Mouse (Mus musculus) G1E-ER4 (cell line): ENCODE data around the gene Wnt7b. TPM values are rescaled to one million over a fixed set of nuclear protein-coding genes. Genes with fewer than 3 reads are reported as not detected.

Source experiments
- GATA1 ChIP-seq: IDR thresholded peaks from one replicate; pipeline ENCODE4 v1.8.0; 2012; ENCODE audit warnings: low read length, inconsistent platforms
- polyA plus RNA-seq: library from polyadenylated mRNA; stranded (reverse); fragments of >175 nt; gene quantifications from 2 replicates; pipeline ENCODE4 v1.2.3, GENCODE M21; 2012

The Wnt7b gene
- polyA plus RNA-seq, 1 experiment, result not detected

DNA sequence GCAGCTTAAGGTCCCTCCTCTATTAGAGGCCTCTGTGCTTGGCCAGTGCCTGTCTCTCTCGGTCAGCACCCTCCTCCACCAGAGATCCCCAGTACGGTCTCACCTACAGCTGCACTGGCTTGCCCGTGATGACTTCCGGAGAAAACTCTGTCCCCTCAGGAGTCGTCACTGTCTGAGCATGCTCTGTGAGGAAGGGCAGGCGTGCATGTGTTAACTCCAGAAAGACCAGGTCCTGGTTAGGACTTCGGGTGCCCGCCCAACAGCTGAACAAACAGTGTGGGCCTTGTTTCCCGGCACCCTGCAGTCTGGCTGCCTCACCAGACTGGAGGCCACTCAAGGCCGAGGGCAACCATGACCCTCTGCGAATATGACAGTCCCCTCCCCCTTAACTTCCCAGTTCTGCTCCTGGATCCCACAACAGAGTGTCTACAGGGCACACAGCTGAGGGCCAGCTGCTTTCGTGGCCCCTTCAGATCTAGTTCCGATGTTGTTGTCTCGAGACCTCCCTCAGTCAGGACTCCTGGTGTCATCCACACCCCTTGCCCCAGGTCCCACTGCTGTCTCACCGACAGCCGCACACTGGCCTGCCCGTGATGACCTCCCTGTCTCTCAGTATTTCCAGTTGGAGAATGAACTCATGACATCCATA, 23.8 kb upstream of the Wnt7b start:
- TF ChIP-seq GATA1, result no peak

DNA sequence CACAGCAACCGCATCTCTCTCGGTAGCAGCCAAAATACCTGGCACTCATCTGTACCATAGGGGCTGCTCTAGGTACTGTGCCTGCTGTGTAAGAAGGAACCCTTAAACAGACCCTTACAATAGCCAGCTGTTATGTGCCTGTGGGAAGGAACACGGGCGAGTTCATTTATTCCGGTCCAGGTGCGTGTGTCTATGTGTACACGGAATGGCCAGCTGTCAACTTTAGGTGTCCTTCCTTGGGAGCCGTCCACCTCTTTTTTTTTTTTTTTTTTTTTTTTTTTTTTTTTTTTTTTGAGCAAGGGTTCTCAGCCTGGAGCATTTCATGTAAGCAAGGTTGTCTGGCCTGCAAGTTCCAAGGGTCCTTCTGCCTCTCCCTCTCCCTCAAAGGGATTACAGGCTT, 22.7 kb upstream of the Wnt7b start:
- no peak for TF ChIP-seq GATA1

DNA sequence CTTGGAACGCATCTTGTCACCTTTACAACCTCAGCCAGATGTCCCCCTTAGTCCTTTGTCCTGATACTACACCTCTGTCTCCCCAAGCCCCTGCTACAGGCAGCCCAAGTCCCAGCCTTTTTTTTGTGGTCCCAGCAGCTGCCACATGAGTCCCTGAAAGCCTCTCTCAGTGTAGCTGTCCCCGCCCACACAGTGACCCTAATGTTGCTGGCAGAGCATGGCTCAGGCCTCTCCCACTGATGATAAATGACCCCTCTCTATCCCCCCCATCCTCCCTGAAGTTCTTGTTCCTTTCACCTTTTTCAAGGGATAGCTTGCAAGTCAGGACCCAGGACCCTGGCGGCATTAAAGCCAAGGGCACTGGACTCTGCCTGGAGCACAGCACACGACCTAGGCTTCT, 22.2 kb upstream of the Wnt7b start:
- no peak for TF ChIP-seq GATA1

DNA sequence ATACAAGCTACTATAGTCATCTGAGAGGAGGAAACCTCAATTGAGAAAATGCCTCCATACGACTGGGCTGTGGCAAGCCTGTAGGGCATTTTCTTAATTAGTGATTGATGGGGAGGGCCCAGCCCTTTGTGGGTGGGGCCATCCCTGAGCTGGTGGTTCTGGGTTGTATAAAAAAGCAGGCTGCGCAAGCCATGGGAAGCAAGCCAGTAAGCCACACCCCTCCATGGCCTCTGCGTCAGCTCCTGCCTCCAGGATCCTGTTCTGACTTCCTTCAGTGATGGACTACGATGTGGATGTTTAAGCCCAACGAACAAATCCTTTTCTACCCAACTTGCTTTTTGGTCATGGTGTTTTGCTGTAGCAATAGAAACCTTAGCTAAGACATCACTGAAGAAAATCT, 21.1 kb upstream of the Wnt7b start:
- TF ChIP-seq GATA1, result no peak

DNA sequence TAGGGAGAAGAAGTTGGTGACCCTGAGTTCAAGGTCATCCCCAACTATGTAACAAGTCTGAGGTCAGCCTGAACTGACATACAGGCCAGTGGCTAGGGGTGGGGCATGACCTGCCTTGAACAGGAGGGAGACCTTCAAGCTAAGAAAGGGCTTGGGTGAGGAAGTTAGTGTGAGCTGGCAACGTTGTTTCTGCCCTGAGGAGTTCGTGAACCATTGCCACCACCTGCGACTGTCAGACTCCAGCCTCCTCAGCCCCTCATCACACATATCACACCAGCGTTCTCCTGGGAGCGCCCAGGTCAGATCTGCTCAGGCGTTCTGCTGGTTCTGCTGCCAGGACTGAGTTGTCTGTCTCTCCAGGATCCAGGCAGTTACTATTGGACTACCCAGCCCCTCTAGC, 20.5 kb upstream of the Wnt7b start:
- no peak for TF ChIP-seq GATA1

DNA sequence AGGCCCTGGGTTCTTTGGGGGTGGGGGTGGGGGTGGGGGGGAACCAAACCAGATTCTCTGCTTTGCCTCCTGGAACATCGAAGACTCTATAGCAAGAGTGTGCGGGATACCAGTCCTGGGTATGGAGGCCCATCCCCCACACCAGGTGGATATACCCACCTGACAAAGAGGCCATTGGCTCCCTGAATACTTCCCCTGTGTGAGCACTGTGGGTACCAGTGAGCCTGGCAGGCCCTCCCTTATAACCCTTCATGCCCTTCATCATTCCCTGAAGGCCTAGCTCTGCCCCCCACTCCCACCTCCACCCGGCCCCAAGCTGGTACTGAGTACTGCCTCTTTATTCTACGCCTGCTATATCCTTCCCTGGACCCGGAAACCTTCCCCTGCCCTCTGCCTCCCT, 19.7 kb upstream of the Wnt7b start:
- no peak for TF ChIP-seq GATA1

DNA sequence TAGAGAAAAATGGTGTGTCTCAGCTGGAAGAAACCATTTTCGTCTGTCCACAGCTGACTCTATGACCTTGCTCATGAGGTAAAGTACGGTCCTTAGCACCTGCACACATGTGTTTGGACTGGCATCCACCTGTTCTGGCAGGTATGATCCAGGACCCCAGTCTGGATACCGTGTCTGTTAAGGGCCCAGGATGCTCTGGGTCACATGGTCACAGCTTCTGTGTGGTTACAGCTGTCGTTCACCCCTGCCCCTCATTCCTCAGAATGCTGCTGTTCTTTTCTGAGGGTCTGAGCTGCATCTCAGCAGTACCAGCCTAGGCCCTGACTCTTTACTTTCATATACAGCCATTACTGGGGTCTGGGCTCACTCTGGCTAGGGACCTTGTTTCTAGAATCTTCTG, 18.9 kb upstream of the Wnt7b start:
- no peak for TF ChIP-seq GATA1

DNA sequence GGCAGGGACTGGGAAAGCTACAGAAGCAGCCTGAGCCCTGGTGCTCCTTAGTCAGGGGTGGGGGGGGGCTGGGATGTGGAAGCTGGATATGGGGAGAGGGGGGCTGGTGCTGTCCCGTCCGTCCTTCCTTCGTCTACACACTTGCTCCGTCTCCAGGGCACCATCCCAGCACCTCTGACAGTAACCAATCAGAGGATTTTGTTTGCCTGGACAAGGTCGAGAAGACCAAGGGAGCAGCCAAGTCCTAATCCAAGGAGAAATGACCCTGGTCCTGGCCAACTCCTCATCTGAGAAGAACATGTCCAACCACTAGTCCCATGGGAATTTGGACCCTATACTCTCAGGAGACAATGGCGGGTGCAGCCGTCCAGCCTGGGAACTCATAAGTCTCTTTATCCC, 18.4 kb upstream of the Wnt7b start:
- TF ChIP-seq GATA1, result no peak

DNA sequence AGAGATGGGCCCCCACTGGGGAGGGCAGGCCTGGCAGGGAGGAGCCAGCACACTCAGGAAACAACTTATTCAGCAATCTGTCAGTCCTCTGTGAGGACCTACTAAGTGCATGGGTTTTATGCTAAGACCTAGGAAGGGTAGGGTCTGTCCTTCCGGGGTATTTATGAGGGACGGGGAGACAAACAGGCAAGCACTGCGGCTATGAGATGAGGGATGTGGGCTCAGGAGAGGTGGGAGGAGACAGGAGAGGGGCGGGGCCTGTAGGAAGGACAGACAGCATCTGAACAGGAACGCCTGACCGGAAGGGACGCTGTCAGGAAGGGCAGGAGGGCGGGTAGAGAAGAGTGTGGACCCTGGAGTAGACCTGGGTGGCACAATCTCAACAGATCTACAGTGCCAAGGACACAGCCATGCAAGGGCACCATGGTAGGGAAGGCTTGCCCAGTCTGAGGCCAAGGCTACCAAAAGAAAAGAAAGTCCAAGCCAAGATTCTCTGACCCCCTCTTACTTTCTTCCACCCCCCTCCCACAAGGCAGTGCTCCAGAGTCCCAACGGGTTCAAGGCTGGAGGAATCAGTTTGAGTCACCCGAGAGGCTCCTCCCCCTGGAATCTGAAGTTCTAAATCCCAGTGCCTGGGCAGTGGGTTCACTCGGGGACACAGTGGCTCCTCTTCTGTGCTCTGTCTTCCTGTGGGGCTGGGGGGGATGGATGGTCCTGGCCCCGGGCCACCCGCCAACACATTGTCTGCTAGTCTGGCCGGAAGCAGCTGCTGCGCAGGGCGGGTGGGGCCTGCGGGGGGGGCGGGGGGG, 17.8 kb upstream of the Wnt7b start:
- TF ChIP-seq GATA1, result no peak

DNA sequence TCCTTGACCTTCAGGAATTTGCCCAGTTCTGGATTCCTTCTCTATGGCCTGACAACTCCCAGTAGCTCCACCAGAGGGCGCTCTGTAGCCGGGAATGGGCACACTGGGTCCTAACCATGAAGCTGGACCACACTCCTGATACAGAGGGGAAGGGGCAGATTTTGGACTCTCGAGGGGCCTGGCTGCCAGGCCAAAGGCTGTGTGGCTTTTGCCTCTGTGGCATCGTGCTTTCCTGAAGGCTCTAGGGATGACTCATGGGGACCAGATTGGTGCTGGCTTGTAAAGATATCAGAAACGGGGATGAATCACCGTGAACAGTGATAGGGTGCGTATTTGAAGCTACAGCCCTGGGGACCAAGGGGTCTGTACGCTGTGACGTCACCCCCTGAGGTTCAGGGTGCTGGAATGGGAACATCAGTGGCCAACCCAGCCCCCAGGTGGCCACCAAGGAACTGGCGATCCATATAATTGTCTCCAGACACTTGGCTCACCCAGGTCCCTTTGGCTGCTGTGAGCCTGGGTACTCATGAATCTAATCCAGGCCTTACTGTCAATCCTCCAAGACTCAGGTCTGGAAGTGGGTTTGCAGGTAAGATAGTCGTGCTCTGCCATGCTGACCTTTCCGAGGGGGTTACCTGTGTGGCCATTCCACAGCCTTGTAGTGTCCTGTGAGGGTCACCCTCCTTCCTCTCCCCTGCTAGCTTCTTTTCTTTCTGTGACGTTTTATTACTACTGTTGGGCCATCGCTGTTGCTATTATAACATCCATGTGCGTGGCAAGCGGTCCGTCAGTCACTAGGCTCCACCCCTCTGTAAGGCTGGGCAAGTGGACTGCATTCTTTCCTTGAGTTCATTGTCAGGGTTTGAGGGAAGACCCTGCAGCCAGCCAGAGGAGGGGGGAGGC, 17.0 kb upstream of the Wnt7b start:
- no peak for TF ChIP-seq GATA1

DNA sequence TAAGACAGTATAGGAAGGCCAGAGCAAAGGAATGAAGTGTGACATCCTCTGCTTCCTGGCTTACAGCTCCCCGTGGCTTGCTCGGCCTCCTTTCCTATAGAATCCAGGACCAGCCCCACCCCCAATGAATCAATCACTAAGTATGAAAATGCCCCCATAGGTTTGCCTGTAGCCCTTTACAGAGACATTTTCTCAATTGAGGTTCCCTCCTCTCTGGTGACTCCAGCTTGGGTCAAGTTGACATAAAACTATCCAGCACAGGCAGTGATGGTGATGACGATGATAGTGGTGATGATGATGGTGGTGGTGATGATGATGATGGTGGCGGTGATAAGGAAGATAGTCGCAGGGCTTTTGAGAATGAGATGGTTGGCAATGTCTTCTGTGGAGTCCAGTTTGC, 16.2 kb upstream of the Wnt7b start:
- TF ChIP-seq GATA1, result no peak

DNA sequence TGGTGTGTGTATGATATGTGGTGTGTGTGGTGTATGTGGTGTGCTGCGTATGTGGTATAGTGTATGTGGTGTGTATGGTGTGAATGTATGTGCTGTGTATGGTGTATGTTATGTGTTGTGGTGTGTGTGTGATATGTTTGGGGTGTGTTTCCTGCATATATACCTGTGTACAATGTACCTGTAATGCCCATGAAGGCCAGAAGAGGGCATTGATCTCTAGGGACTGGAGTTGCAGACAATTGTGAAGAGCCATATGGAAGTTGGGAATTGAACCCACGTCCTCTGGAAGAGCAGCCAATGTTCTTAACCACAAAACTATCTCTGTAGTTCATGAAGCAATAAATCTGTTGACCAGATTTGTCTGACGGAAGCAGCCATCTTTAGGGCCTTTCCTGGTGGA, 15.1 kb upstream of the Wnt7b start:
- TF ChIP-seq GATA1, result no peak

DNA sequence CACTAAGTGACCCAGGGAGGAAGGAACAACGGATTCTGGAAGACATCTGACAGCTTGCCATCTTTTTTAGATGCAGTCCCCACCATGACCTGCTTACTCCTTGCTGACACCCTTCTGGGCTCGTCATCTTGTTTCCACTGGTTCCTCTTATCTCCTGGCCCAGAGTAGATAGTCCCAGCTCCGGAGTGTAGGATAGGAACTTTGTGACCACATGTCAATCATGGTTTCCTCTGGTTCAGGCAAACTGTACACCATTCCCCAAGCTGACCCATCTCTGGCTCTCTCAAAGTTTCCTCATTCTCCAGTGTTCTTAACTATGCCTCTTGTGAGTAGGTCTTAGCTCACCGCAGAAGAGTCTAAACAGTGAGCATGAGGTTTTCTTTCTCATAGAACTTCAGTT, 10.4 kb upstream of the Wnt7b start:
- TF ChIP-seq GATA1, result no peak

DNA sequence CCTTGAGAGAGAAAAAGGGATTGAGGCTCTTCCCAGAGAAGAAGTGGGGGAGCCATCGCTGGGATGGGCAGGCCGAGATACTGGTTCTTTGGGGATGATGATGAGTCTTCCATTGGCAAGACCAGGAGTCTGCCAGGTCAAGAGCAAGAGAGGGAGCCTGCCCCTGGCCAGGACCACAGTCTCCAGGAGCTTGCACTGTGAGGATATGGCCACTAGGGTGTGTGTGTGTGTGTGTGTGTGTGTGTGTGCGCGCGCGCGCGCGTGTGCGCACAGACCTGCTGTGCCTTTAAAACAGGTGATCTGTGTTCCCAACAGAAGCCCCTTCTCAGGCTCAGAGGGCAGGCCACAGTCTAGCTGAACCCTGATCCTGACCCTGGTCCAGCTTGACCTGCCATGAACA, 8.6 kb upstream of the Wnt7b start:
- no peak for TF ChIP-seq GATA1

DNA sequence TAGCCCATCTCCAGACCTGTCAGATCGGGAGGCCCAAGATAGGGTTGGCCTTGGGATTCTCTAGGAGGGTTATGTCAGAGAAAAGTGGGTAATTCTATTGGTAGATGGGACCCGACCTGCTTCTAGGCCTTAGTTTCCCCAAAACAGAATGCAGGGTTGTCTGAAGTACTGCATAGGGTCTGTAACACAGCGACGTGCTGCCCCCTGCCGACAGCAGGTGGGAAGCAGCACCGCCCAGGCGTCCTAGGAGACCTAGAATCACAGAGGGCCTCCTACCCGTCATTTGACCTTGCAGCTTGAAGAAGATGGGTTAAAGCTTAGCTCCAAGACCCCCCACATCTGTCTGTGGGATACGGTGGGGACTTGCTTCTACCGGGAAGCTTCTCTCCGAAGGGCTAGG, 1.2 kb upstream of the Wnt7b start:
- TF ChIP-seq GATA1, result no peak

DNA sequence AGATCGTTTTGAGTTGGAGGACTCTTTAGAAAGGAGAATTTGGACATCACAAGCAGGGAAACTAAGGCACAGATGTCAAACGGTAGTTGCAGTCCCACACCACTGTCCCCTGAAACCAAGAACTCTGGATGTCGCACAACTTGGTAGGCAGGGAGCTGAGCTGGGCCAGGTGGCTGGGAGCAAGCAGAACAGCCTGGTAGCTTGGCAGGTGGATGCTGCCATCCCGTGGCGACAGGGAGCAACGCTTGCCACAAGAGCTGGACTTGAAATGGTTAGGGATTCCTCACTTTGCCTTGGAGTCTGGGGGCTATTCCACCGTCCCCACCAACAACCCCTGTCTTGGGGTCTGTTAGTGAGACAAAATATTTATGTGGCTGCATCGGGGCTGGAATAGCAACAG, 751 bp upstream of the Wnt7b start:
- TF ChIP-seq GATA1, result no peak
